Mouse (Mus musculus) common myeloid progenitor, adult 5-6 weeks (primary cell): ENCODE measurements around the gene Trem2. TPM values are rescaled to one million over a fixed set of nuclear protein-coding genes. Genes with fewer than 3 reads are reported as not detected.
A peak's percentile ranks its signal among the peaks of the same experiment; 100 is the strongest.
"Not testable (repeated sequence)": the region's sequence is repeated elsewhere in the genome, so short reads cannot be mapped to it uniquely, and the experiment has no call there.

ENCODE experiments used
- ATAC-seq: replicated peaks from 2 replicates; pipeline ENCODE4 v1.8.0; 2016; ENCODE audit warnings: low read depth, mild to moderate bottlenecking, moderate TSS enrichment, inconsistent platforms; ENCODE audit not compliant: poor library complexity, severe bottlenecking
- total RNA-seq: library from RNA; stranded (forward); fragments of 200-1000, 187-1606 nt; gene quantifications from 2 replicates; pipeline ENCODE4 v1.2.3, GENCODE M21; 2017

The Trem2 gene
- total RNA-seq, 1 experiment from 2014 or later, result not detected

DNA sequence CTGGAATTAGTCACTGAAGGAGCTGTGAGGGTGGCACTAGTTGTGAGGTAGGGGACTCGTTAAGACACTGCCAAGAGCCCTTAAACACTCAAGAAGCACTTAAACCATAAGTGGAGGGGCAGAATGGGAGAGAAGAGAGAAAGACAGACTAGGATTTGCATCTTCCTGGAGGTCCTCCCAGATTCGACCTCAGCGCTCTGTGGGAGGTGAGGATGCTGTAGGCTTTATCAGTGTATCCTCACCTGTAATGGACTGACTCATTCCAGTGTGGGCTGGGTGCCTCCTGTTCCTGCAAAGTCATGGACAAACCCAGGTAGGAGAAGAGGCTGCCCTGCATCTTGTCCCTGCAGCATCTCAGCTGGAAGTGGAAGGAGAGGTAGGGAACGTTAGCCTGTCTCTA, 633 bp downstream of the Trem2 start:
- no peak for ATAC-seq

DNA sequence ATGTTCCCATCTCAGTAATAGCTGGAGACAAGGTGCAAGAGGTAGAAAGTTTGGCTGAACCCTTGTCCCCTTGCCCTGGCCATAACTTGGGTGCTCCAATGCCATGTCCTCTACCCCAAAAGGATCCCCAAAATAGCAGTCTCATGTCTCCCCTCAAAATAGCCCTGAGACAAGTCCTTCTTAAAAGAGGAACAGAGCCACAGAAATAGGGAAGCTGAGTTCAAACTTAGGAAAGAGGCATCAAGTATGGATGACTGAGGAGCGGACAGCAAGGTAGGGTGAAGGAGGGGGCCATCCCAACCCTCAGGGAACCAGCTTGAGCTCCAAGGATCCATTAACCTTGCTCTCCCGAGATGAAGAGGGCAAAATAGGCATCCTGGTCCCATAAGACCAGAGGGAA, 1.1 kb downstream of the Trem2 start:
- ATAC-seq, result peak; percentile 82

GRCm38 (mm10) chr17:48350681-48351193, 4.5 kb downstream of the Trem2 start:
- ATAC-seq, result no peak

GRCm38 (mm10) chr17:48352976-48353375, 6.8 kb downstream of the Trem2 start:
- ATAC-seq, result not testable (repeated sequence)

DNA sequence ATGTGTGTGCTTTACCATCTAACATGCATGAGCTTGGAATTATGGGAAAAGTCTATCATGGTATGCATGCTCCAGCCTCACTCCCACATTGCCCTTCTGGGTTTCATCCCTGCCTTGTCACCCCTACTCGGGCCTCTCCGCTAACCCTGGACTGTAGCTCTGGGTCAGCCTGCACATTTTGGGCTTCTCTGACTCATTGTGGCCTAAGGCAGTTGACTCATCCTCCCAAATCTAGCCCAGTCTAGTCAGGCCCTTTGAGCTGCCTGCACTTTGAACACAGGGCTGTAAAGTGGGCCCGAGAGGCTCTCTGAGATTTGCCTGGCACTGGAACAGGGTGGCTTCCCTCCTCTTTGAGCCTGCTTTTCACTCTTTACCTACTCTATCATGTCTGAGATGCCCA, 9.6 kb downstream of the Trem2 start:
- no peak for ATAC-seq

DNA sequence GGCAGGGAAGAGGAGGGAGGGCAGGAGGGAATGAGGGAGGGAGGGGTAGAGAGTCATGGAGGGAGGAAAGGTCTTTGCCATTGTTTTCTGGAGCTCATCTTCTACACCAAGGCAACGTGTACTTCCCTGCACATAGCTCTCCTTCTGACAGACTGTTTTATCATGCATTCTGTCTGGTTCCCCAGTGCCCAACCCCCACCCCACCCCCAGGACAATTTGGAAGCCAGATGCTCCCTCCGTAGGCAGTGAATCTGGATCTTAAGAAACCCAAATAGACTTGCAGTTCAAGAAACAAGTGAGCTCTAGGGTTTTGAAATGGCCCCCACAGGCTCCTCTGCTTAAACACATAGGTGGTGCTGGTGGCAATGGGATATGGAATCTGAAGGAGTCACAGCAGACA, 11.7 kb downstream of the Trem2 start:
- no peak for ATAC-seq

DNA sequence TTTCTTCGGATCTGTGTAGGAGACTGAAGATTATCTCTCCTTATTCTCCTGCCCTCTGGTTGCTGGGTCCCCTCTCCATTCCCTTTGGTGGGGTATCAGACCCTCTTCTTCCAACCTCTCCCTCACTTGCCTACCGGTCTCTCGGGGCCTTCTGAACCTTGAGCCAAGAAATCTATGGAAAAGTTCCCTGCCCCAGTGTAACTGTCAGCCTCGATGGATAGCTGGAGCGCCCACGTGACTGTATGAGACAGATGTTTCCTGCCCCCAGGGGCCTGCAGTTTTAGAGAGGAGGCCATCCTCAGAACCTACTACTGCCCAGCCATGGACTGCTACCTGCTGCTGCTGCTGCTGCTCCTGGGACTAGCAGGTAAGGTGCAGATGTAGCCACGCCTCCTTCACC, 13.4 kb downstream of the Trem2 start, which contains the start of gene Treml1:
Gene Treml1 (plus strand): TSS at position 301 of the 400 bp plus-strand sequence.
- no peak for ATAC-seq

GRCm38 (mm10) chr17:48360462-48360861, 14.3 kb downstream of the Trem2 start:
- ATAC-seq, result peak; percentile 46

DNA sequence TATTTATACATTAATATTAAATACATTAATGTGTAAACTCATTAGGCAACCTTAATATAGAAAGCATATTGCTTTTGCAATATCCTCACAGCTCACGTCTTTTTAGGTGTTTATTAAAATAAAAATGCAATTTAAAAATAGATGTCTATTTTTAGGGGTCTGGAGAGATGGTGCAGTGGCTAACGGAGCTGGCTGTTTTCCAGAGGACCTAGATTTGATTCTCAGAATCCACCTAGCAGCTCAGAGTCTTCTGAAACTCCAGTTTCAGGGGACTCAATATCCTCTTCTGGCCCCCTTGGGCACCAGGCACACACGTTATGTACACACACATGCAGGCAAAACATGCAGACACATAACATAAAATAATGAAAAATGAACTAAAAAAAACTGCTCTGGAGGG, 16.1 kb downstream of the Trem2 start:
- ATAC-seq, result no peak

DNA sequence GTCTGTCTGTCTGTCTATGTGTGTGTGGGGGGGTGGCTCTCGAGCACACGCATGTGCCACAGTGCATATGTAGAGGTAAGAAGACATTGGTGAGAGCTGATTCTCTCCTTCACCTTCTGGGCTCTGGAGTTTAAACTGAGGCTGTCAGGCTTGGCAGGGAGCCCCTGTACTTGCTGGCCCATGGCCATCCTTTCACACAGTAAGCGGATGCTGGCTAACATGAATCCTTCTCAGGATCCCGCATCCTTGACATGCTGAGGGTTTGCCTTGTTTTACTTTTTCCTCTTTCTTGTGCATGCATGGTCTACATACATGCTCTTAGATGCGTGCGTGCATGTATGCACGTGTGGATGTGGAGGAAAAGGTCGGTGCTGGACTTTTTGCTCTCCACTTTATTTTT, 16.8 kb downstream of the Trem2 start:
- ATAC-seq, result no peak

- ATAC-seq, result no peak
Measured at GRCm38 (mm10) chr17:48363421-48363965, 17.3 kb downstream of the Trem2 start.

- ATAC-seq, result no peak
Measured at GRCm38 (mm10) chr17:48365511-48366155, 19.4 kb downstream of the Trem2 start.

- no peak for ATAC-seq
Measured at GRCm38 (mm10) chr17:48366806-48367205, 20.6 kb downstream of the Trem2 start.

DNA sequence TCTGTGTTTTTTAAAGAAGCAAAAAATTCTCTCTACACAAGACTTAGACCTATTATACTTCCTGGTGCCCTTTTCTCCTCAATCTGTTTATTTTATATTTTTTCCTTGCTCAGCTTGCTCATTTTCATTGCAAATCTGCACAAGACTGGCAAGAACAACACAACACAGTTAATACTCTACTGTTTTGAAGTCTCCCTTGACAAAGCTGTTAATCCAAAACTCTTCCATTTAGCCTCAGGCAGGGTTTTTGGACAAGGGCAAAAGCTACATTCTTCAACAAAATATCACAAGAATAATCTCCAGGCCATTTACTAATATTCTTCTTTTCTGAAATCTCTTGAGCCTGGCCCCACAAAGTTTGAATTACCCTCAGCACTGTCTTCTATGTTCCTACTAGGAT, 25.4 kb downstream of the Trem2 start:
- no peak for ATAC-seq

GRCm38 (mm10) chr17:48372987-48373386, 26.8 kb downstream of the Trem2 start:
- no peak for ATAC-seq

- ATAC-seq, result no peak
Measured at GRCm38 (mm10) chr17:48376102-48376501, 29.9 kb downstream of the Trem2 start.

DNA sequence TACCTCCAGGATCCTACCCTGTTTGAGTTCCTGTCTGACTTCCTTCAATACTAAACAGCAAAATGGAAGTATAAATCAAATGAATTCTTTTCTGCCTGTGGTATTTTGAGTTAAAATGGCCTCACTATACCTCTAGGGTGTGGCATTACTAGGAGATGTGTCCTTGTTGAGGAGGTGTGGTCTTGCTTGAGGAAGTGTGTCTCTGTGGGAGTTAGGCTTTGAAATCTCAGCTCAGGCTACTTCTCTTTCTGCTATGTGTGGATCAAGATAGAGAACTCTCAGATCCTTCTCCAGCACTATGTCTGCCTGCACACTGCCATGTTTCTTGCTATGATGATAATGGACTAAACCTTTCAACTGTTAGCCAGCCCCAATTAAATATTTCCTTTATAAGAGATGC, 32.8 kb downstream of the Trem2 start:
- 0 out of 2 replicates have a peak, but pooled peaks have one; percentile 54 for ATAC-seq

GRCm38 (mm10) chr17:48385786-48386461, 39.7 kb downstream of the Trem2 start:
- peak; percentile 63; the same call in 1 of the 2 replicates for ATAC-seq

DNA sequence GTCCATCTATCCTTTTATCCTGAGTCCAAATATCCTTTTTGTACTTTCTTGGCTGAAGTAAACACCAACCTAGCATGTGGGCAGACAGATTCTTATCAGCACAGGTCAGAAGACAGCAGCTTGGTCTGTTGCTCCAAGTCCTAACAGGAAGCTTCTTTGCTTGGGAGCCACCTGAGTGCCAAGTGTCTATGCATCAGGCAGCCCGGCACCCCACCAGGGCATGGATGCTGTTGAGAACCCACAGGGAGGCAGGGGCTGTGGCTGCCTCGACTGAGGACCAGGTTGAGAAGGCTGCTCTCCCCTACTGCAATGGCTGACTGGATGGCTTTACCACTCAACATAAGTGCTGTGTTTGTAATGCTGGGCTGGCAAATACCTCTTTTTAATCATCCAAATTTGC, 42.5 kb downstream of the Trem2 start:
- no peak for ATAC-seq

DNA sequence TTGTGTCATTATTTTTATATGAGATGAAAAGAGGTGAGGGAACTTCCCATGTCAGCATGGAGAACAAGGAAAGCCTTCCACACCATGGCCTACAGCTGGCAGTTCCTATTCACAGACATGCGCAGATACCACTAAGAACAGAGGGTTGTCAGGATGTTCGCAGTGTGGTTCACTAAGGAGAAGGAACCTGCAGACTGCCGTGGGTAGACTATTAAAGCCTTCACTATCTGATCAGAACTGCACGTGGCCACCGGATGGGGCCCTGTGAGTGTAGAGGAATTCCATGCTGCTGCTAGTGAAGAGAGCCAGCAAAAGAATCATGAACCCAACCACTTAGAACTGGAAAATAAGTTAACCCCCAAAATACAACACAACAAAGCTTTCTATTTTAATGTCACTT, 43.2 kb downstream of the Trem2 start:
- ATAC-seq, result no peak

GRCm38 (mm10) chr17:48391446-48391845, 45.2 kb downstream of the Trem2 start:
- no peak for ATAC-seq
